Mouse (Mus musculus) hindbrain, postnatal 0 days (tissue): ENCODE measurements at regions not wholly inside any gene's neighbourhood (a gene's known extent, or its start where the extent isn't known, plus 50 kb on each side); places are given as distances from the start of the nearest gene placed in this dataset.
A peak's percentile ranks its signal among the peaks of the same experiment; 100 is the strongest.

Experiments used
- ATAC-seq: fragments of 200-750 bp; cut with Nextera tagmentation; 2 replicates; pipeline ENCODE4 v1.8.0; 2017; ENCODE audit warnings: mild to moderate bottlenecking, moderate TSS enrichment, moderate library complexity
- DNase-seq: peaks from one replicate; pipeline ENCODE4 v3.0.0-alpha.2; 2015; ENCODE audit warnings: low spot score
- H3K27ac ChIP-seq: fragments of 300-500 bp; sonication (generic); 2 replicates; pipeline ENCODE4 v1.5.1; 2014; ENCODE audit warnings: mild to moderate bottlenecking
- H3K27me3 ChIP-seq: fragments of 300-500 bp; sonication (generic); 2 replicates; pipeline ENCODE4 v1.6.1; 2014; ENCODE audit warnings: low read length, mixed read lengths; ENCODE audit not compliant: insufficient read depth
- H3K36me3 ChIP-seq: fragments of 300-500 bp; sonication (generic); 2 replicates; pipeline ENCODE4 v1.6.1; 2014; ENCODE audit warnings: low read length, mixed read lengths; ENCODE audit not compliant: insufficient read depth
- H3K4me1 ChIP-seq: fragments of 300-500 bp; sonication (generic); 2 replicates; pipeline ENCODE4 v1.6.1; 2014; ENCODE audit warnings: antibody characterized with exemption, low read length, mixed read lengths; ENCODE audit not compliant: insufficient read depth
- H3K4me2 ChIP-seq: fragments of 300-500 bp; sonication (generic); 2 replicates; pipeline ENCODE4 v1.6.1; 2014; ENCODE audit warnings: low read depth, mild to moderate bottlenecking, low read length, moderate library complexity, mixed read lengths
- H3K4me3 ChIP-seq: fragments of 300-500 bp; sonication (generic); 2 replicates; pipeline ENCODE4 v1.5.1; 2014; ENCODE audit warnings: low read length
- H3K9ac ChIP-seq: fragments of 300-500 bp; sonication (generic); replicated peaks from 2 replicates; pipeline ENCODE4 v1.6.1; 2014; ENCODE audit warnings: mild to moderate bottlenecking, low read length, moderate library complexity, mixed read lengths
- H3K9me3 ChIP-seq: fragments of 300-500 bp; sonication (generic); 2 replicates; pipeline ENCODE4 v1.6.1; 2016; ENCODE audit warnings: low read length, mixed read lengths
- CTCF ChIP-seq: IDR thresholded peaks from 2 replicates; pipeline ENCODE4 v1.5.1; 2016; ENCODE audit warnings: antibody characterized with exemption, control low read depth, low read depth
- WGBS: fragments of 180-500 bp; shearing (Covaris S2); extraction: QIAGEN DNeasy Blood & Tissue Kit; methylation state at CpG from one replicate; pipeline ENCODE4 v1.1.7; 2014; 5-methylcytosine and 5-hydroxymethylcytosine counted together

DNA sequence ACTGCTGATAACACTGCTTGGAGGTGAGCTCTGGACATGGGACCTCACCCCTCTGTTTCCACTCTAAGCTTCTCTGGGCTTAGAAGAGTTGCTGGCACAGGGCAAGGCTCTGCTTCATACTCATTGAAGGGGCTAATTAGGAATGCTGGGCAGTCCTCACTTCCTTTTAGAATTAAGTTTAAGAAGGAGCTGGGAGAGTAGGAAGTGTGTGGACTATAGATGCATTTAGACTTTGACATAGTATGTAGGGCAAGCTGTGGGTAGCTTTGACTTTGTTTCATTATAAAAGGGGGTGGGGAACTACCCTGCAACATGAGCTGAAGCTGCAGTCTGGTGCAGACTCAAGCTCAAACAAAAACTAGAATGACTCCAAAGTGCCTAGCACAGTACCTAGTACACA lies 378.5 kb downstream of the Sox11 start:
- no peak overlapping the region for H3K27ac ChIP-seq

DNA sequence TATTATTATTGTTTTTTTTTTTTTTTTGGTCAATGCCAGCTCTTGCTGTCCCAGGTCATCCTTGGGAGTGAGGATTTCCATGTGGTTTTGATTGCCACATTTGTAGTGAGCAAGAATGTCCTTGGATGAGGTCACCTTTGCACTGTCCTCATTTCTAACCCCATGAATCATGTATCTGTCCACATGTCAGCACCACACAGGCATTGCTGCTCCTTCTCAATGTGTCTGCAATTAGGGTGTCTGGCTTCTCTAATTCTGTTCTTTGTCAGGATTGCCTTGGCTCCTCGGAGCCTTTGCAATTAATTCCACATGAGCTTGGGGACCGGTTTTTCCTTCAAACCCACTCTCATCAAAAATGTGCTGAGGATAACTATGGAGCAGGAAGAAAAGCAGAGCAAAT lies 402.5 kb downstream of the Sox11 start:
- H3K27ac ChIP-seq, result no peak overlapping the region
- H3K9me3 ChIP-seq, result no peaks in the 10 kb centered on the region
- DNase-seq (no peak), ATAC-seq (no peak)
- no peak overlapping the region for H3K9ac ChIP-seq
- TF ChIP-seq CTCF, result no peak
- H3K4me2 ChIP-seq, result no peak overlapping the region
- H3K4me3 ChIP-seq, result no peak overlapping the region
- no peaks in the 10 kb centered on the region for H3K36me3 ChIP-seq
- 0 out of 2 replicates have a peak, but pooled peaks cover 3% of the 10 kb centered on the region for H3K4me1 ChIP-seq
- 47% methylated on average over 2 of the region's 2 CpGs for WGBS
- H3K27me3 ChIP-seq, result no peaks in the 10 kb centered on the region

More for the DNA sequence above, 378.5 kb downstream of the Sox11 start:
- Histone ChIP-seq H3K27me3 (no peaks in the 10 kb centered on the region), H3K4me3 (no peak overlapping the region), H3K4me2 (no peak overlapping the region), H3K9ac (no peak overlapping the region), H3K9me3 (no peaks in the 10 kb centered on the region), H3K36me3 (no peaks in the 10 kb centered on the region), H3K4me1 (peaks cover 4% of the 10 kb centered on the region; the same call in 1 of the 2 replicates)
- no peak for ATAC-seq
- DNase-seq, result no peak
- TF ChIP-seq CTCF, result no peak

DNA sequence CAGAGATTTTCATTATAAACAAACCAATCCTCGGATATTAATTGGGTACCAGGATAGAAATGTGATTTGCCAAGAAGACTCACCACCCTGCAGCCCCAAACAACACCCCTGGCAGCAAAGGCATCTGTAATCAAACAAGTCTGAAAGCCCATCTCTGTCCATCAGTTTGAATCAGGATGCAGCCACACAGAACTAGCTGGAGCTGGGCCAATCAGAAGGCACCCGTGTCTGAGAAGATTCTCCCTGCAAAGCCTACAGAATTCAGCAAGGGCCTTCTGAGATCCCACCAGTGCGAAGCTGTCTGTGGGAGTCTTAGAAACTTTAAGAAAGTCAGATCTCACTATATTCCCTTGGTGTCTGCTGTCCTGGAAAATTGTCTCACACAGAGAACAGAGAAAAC lies 404.5 kb downstream of the Sox11 start:
- peak; percentile 23 for DNase-seq
- Histone ChIP-seq H3K4me1 (0 out of 2 replicates have a peak, but pooled peaks cover 3% of the 10 kb centered on the region), H3K4me2 (no peak overlapping the region), H3K4me3 (no peak overlapping the region), H3K27me3 (no peaks in the 10 kb centered on the region), H3K9me3 (no peaks in the 10 kb centered on the region), H3K36me3 (no peaks in the 10 kb centered on the region), H3K9ac (no peak overlapping the region), H3K27ac (no peak overlapping the region)
- no peak for TF ChIP-seq CTCF
- 49% methylated on average over 3 of the region's 3 CpGs for WGBS
- no peak for ATAC-seq

DNA sequence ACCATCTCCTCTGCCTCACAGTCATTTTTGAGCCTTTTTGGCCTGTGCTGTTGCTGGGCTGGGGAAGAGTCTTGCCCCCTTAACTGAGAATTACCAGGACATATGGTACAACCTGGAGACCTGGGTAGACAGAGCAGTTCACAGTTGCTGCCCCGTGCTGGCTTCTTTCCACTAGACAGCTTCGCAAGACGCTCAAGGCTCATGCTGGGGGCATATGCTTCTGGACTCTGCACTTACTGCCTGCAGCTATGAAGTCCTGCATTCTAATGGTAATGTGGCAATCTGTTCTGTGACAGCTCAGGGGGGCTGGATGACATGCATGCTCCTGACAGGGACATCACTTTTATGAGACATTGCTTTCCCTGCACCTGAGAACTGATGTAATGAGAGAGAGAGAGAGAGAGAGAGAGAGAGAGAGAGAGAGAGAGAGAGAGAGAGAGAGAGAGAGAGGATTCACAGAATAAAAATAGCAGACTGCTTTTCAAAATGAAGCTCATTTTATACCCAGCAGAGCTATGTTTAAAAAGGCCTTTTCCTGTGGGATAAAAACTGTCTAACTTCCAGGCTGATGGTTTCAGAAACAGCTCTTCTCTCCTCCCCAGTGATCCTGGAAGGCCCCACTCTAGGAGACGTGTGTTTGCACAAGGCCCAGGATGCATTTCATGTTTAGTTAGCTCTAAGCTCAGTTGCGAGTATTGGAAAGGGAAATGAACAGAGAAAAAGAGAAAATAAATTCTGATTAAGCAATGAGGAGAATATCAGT lies 405.5 kb downstream of the Sox11 start:
- no peaks in the 10 kb centered on the region for H3K9me3 ChIP-seq
- TF ChIP-seq CTCF, result no peak
- ATAC-seq (peak; percentile 84), DNase-seq (peak; percentile 87)
- WGBS, result 33% methylated on average over 5 of the region's 5 CpGs
- no peaks in the 10 kb centered on the region for H3K27me3 ChIP-seq
- H3K36me3 ChIP-seq, result no peaks in the 10 kb centered on the region
- H3K4me3 ChIP-seq, result no peak overlapping the region
- H3K4me1 ChIP-seq, result 0 out of 2 replicates have a peak, but pooled peaks cover 3% of the 10 kb centered on the region
- no peak overlapping the region for H3K4me2 ChIP-seq
- H3K9ac ChIP-seq, result no peak overlapping the region
- H3K27ac ChIP-seq, result 0 out of 2 replicates have a peak overlapping the region, but pooled peaks have one; percentile 7

DNA sequence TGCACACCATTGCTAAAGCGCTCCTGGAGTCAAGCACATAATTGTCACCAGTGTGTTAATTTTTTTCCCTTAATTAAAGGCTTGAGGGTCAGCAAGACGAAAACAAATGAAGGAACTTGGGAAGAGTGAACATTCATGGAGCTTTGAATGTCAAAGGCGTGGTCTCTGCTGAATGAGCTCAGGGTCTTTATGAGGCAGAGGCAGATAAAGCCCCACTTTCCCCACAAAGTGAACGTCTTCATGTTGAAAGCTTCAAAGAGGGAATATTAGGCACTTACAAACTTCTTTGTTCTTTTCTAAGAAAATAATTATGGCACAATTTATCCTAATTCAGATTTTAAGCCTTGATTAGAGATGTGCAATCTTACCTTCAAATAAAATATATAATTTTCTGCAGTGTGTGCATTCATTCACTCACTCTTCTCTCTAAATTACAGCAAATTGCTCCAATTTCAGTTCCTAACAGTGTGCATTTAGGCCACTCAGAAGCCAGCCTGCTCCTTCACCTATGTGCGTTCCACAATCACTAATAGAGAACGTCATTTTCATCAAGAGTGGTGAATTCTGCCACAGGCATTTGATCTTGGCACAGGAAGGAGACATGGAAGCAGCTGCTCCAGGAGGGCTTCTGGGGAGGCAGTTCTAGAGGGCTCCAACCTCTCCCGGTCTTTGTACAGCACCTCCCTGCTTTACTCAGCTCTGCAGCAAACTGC lies 412.1 kb downstream of the Sox11 start:
- Histone ChIP-seq H3K4me2 (no peak overlapping the region), H3K36me3 (no peaks in the 10 kb centered on the region), H3K4me3 (no peak overlapping the region), H3K9me3 (no peaks in the 10 kb centered on the region), H3K27ac (no peak overlapping the region), H3K4me1 (no peaks in the 10 kb centered on the region), H3K9ac (no peak overlapping the region), H3K27me3 (no peaks in the 10 kb centered on the region)
- 59% methylated on average over 7 of the region's 7 CpGs for WGBS
- DNase-seq, result no peak
- ATAC-seq, result no peak
- TF ChIP-seq CTCF, result no peak

DNA sequence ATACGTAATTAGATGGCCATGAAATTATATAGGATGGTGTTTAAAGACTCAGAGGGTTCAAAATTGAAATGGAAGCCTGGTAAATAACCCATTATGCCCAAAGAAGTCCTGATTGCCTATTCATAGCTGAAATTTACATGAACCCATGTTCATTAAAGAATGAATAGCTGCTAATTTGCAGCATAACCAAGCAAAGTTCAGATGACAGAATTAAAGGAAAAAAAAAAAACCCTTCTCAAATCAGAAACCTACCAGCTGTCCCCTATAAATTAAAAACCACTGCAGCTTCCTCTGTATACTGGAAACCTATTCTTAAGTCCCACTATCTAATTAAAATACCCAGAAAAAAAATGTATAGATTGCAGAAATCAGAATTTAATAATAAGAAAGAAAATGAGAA lies 436.2 kb downstream of the Sox11 start:
- WGBS, result 89% methylated on average over 1 of the region's 1 CpGs

More for the DNA sequence above, 436.2 kb downstream of the Sox11 start:
- Histone ChIP-seq H3K27ac (no peak overlapping the region), H3K4me2 (no peak overlapping the region), H3K36me3 (no peaks in the 10 kb centered on the region), H3K9ac (no peak overlapping the region), H3K27me3 (no peaks in the 10 kb centered on the region), H3K9me3 (no peaks in the 10 kb centered on the region), H3K4me3 (no peak overlapping the region), H3K4me1 (peaks cover 11% of the 10 kb centered on the region)
- DNase-seq (no peak), ATAC-seq (no peak)
- no peak for TF ChIP-seq CTCF
